Mouse (Mus musculus): ENCODE measurements at regions not wholly inside any gene's neighbourhood (a gene's known extent, or its start where the extent isn't known, plus 50 kb on each side); places are given as distances from the start of the nearest gene placed in this dataset.

DNA sequence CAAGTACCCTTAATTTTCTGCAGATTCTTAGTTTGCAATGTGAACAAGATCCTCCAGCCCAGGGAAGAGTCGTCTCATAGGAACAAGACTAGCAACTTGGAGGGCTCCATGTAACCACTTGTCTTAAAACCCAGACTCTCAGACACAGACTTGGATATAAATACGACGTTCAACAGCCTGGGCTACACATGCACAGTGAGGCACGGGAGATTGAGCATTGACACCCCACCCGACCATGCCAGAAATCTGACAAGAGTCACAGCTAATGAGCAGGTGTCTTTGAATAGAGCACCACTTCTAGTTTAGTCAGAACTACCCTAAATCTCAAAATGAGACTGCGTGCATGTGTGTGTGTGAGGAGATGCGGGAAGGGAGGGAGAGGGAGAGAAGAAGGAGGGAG is 243.5 kb downstream of the Sox4 start:
- no peak for DNase-seq (ENCODE audit: extremely low spot score in 1 of 2, low spot score in 1 of 2)

DNA sequence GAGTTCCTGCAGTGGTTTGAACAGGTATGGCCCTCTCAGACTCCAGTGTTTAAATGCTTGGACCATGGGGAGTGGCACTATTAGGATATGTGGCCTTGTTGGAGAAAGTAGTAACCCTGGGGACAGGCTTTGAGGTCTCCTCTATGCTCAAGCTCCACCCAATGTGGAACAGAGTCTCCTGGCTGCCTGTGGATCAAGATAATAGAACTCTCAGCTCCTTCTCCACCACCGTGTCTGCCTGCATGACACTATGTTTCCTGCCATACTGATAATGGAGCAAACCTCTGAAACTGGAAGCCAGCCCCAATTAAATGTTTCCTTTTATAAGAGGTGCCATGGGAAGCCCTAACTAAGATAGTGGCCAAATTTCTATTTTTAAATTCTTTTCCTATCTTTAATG is 252.2 kb downstream of the Sox4 start:
- no peak for DNase-seq (ENCODE audit: extremely low spot score in 1 of 2, low spot score in 1 of 2)

DNA sequence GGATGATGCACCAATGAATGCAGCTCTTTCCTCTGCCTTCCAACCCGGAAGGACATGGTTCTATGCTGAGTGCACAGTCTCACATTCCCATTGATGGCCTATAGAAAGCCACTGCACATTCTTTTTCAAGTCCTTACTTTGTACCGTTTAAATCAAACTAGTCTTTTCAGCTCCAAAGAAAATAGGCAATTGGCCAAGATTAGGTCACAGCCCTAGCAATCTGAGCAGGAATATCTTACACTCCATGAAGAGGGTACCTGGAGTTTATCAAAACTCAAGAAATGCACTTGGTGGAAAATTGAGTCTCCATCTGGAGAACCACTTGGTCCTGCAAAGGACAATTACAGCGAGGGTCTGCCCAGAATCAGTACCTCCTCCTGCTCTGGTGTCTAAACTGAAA is 253.4 kb downstream of the Sox4 start:
- no peak for DNase-seq (ENCODE audit: extremely low spot score in 1 of 2, low spot score in 1 of 2)

GRCm38 (mm10) chr13:28699490-28700032 is 254.0 kb downstream of the Sox4 start:
- DNase-seq (ENCODE audit: extremely low spot score in 1 of 2, low spot score in 1 of 2): no peak

DNA sequence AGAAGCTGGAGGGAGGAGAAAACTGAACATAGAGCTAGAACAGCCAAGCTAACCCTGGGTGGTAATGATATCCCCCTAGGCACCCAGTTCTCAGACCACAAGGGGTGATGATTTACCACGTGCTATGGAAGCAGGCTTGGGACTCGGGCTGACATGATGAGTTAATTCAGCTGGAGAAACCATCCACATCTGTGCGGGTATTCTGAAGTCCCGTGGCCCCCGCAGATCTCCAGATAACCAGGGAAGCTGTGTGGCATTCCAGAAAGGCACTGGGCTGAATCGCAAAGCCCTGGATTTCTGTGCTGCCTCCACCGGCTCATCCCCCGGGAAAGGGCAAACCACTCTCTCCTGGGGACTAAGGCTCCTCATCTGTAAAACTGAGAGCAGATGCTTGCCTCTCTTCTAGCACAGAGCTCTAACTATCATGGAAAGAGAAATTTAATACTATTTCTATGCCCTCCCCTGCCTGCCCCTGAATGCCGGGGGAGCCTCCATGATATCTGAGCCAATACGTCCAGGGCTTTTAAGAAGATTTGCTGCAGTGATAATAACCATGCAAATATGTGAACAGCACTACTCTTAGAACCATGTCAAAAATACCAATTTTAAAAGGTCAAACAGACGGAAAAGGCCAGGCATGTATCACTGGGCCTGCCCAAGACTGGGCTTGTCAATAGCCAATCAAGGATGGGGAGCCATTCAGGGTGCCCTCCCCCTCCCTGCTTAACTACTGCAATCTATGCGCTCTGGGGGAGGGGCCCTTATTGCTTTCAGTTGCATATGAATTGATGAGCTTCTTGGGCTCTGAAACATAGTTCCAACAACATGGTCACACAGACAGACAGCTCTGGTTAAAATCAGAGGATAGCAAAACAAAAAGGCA is 255.5 kb downstream of the Sox4 start:
- no peak for DNase-seq (ENCODE audit: extremely low spot score in 1 of 2, low spot score in 1 of 2)

- no peak for DNase-seq (ENCODE audit: extremely low spot score in 1 of 2, low spot score in 1 of 2)
Observed at GRCm38 (mm10) chr13:28693078-28693477, 260.4 kb downstream of the Sox4 start.

DNA sequence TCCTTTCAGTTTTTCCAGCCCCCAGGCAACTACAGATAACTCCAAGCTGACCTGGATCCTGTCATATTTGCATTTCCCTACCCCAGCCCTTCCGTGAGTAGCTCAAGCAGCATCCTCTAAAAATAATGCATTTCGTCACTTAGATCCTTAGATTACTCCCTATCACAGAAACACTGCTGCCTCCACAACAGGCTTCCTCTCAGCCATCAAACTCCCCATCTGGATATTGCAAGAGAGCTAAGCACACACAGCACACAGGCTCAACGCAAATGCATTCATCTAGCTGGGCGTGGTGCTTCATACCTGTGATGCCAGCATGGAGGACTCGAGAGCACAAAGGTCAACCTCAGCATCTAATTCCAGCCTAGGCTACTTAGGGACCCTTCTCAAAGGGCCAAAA is 260.9 kb downstream of the Sox4 start:
- peak; percentile 23 to 58 for DNase-seq (ENCODE audit: extremely low spot score in 1 of 2, low spot score in 1 of 2)

GRCm38 (mm10) chr13:28690511-28691160 is 262.9 kb downstream of the Sox4 start:
- no peak for DNase-seq (ENCODE audit: extremely low spot score in 1 of 2, low spot score in 1 of 2)

- no peak for DNase-seq (ENCODE audit: extremely low spot score in 1 of 2, low spot score in 1 of 2)
Observed at GRCm38 (mm10) chr13:28687838-28688237, 265.7 kb downstream of the Sox4 start.

- no peak for DNase-seq (ENCODE audit: extremely low spot score in 1 of 2, low spot score in 1 of 2)
Observed at GRCm38 (mm10) chr13:28684311-28684710, 269.2 kb downstream of the Sox4 start.

DNA sequence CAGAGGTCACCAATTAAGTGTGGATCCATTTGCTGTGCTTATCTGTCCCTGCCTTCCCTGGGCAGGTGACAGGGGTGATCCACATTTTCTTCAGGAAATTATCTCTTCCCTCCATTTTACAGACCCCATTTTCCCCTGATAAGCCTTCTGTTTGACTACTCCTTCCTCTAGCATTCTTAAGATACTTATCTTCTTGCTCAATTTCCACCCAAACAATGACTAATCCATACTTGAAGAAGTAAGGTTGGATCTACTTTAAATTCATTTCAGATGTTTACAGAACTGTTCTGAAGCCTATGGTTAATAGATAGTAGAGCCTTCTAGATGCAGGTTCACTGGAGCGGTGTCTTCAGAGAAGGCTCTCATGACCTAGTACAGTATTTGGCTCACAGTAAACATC is 273.2 kb downstream of the Sox4 start:
- no peak for DNase-seq (ENCODE audit: extremely low spot score in 1 of 2, low spot score in 1 of 2)

GRCm38 (mm10) chr13:28673622-28674021 is 279.9 kb downstream of the Sox4 start:
- DNase-seq (ENCODE audit: extremely low spot score in 1 of 2, low spot score in 1 of 2): no peak

GRCm38 (mm10) chr13:28671543-28671942 is 282.0 kb downstream of the Sox4 start:
- no peak for DNase-seq (ENCODE audit: extremely low spot score in 1 of 2, low spot score in 1 of 2)

- DNase-seq (ENCODE audit: extremely low spot score in 1 of 2, low spot score in 1 of 2): no peak
Observed at GRCm38 (mm10) chr13:28669832-28670585, 283.5 kb downstream of the Sox4 start.

DNA sequence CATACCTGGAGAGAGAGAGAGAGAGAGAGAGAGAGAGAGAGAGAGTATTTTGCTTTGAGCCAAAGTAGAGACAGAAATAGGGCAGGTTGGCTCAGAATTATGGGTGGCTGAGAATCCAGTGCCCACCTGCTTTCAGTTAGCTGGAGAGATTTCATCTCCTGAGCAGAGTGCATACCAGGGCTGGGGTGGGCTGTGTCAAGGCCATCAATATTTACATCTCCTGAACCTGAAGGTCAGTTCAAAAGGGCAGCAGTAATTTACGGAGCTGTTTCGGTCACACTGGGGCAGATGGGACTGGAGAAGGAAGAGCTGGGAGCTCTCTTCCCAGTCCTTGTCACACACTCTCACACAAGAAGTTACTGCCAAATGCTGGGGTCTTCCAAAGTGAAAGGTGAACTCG is 286.7 kb downstream of the Sox4 start:
- DNase-seq (ENCODE audit: extremely low spot score in 1 of 2, low spot score in 1 of 2): no peak

- DNase-seq (ENCODE audit: extremely low spot score in 1 of 2, low spot score in 1 of 2): no peak
Observed at GRCm38 (mm10) chr13:28665150-28665549, 288.4 kb downstream of the Sox4 start.

GRCm38 (mm10) chr13:28664698-28665097 is 288.8 kb downstream of the Sox4 start:
- no peak for DNase-seq (ENCODE audit: extremely low spot score in 1 of 2, low spot score in 1 of 2)

DNA sequence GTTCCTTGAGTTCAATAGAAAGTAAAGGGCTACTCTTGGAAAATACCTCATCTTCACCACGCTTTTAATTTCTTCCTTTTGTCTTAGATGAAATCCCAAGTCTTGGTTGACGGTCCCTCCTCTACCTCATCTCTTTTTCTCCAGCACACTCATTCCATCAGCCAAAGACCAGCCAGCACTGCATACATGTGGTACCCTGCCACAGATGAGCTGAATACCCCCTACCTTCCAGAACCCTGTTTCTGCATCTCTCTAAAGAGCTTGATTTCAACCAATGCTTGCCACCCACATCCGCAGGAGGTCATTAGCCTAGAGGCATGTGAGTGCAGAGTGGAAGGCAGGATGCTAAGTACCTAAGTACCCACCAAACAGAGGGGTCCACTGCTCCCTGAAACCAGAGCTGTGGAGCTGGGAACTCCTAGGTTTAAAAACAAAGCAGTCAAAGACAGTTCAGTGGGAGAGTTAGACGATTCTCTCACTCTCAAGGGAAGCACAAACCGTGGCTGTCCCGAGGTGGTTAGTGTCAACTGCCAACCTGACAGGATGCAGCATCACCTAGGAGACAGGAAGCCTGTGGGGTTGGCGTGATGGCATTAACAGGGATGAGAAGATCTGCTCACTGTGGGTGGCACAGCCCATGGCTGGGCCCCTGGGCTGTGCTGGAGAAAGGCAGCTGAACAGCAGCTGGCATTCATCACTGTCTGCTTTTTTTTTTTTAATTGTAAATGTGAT is 289.4 kb downstream of the Sox4 start:
- no peak for DNase-seq (ENCODE audit: extremely low spot score in 1 of 2, low spot score in 1 of 2)

DNA sequence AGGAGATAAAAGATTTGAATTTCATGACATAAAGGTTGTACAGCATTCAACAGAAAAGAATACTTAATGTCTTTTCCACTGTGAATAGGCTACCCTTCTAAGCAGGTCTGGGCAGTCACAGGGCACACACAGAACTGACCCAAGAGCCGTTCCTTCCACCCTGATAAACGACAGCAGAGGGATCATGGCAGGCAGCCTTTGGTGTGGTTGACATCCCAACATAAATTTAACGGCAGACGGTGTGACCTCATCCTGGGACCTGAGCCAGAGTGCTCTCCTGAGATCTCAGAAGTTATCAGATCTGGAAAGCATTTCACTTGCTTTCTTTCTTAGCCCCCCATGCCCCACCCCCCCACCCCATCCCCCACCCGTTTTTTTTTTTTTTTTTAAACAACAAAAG is 290.1 kb downstream of the Sox4 start:
- no peak for DNase-seq (ENCODE audit: extremely low spot score in 1 of 2, low spot score in 1 of 2)

- no peak for DNase-seq (ENCODE audit: extremely low spot score in 1 of 2, low spot score in 1 of 2)
Observed at GRCm38 (mm10) chr13:28662316-28662752, 291.2 kb downstream of the Sox4 start.
